Mouse (Mus musculus): Measurements from ENCODE around the gene A230050P20Rik. TPM values are rescaled to one million over a fixed set of nuclear protein-coding genes. Genes with fewer than 3 reads are reported as not detected.
"Not testable (repeated sequence)": the region's sequence is repeated elsewhere in the genome, so short reads cannot be mapped to it uniquely, and the experiment has no call there.

The A230050P20Rik gene
- polyA plus RNA-seq, 1 experiment from 2014 or later, result 6.9 TPM

DNA sequence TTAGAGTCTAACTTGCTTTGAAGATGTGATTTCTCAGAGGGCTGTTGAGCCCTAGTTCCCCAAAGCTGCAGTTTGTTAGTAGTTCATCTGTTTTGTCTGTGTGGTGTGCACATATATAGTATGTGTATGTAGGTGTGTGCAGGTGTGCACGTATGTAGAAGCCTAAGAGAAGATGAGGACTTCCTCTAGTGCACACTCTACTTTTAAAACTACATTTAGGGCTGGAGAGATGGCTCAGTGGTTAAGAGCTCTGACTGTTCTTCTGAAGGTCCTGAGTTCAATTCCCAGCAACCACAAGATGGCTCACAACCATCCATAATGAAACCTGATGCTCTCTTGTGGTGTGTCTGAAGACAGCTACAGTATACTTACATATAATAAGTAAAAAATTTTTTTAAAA lies 33.6 kb upstream of the A230050P20Rik start:
- H3K27me3 ChIP-seq (ENCODE audit: control insufficient read depth, insufficient read depth, low read length), result no peaks in the 10 kb centered on the region
- no peaks in the 10 kb centered on the region for H3K36me3 ChIP-seq (ENCODE audit: control insufficient read depth, insufficient read depth, low read length)
- no peak overlapping the region for H3K9ac ChIP-seq (ENCODE audit: low read length)
- no peaks in the 10 kb centered on the region for H3K9me3 ChIP-seq (ENCODE audit: control insufficient read depth, low read length)
- no peak overlapping the region for H3K4me3 ChIP-seq (ENCODE audit: low read depth, low read length)
- peaks cover 3% of the 10 kb centered on the region; the same call in 1 of the 2 replicates for H3K4me1 ChIP-seq (replicated peaks; ENCODE audit: control insufficient read depth, insufficient read depth)
- H3K27ac ChIP-seq (replicated peaks), result no peak overlapping the region
- H3K4me2 ChIP-seq (replicated peaks; ENCODE audit: low read depth), result no peak overlapping the region
- TF ChIP-seq CTCF (IDR thresholded peaks at IDR 0.05; ENCODE audit: low read depth) (no peak), EP300 (optimal IDR thresholded peaks at IDR 0.05) (no peak)
- WGBS, result 63% methylated on average over 1 of the region's 1 CpGs
- ATAC-seq (ENCODE audit: low FRiP score, low TSS enrichment) (no peak), DNase-seq (ENCODE audit: low spot score) (no peak)

DNA sequence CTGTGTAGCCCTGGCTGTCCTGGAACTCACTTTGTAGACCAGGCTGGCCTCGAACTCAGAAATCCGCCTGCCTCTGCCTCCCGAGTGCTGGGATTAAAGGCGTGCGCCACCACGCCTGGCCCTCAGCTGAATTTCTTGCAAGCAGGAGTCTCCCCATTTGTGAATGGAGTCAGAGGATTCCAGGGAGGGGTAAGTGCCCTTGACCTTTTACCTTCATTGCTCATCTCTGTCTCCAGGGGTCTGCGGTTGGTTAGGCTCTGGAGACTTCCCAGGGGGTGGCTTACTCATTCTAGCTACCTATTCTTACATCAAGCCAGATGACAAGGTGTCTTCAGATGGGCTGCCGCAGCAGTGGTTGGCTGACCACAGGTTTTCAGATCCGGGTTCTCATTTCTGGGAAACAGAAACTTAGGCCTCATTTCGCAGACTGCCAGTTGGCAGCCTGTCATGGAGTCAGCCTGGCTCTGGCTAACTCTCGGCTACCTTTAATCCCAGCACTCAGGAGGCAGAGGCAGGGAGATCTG lies 32.9 kb upstream of the A230050P20Rik start:
- not testable (repeated sequence) for DNase-seq (ENCODE audit: low spot score); H3K4me1 ChIP-seq (replicated peaks; ENCODE audit: control insufficient read depth, insufficient read depth); ATAC-seq (ENCODE audit: low FRiP score, low TSS enrichment); H3K4me3 ChIP-seq (ENCODE audit: low read depth, low read length); H3K27ac ChIP-seq (replicated peaks); H3K9ac ChIP-seq (ENCODE audit: low read length); H3K4me2 ChIP-seq (replicated peaks; ENCODE audit: low read depth); H3K9me3 ChIP-seq (ENCODE audit: control insufficient read depth, low read length); H3K27me3 ChIP-seq (ENCODE audit: control insufficient read depth, insufficient read depth, low read length); H3K36me3 ChIP-seq (ENCODE audit: control insufficient read depth, insufficient read depth, low read length)
- 87% methylated on average over 10 of the region's 11 CpGs for WGBS

DNA sequence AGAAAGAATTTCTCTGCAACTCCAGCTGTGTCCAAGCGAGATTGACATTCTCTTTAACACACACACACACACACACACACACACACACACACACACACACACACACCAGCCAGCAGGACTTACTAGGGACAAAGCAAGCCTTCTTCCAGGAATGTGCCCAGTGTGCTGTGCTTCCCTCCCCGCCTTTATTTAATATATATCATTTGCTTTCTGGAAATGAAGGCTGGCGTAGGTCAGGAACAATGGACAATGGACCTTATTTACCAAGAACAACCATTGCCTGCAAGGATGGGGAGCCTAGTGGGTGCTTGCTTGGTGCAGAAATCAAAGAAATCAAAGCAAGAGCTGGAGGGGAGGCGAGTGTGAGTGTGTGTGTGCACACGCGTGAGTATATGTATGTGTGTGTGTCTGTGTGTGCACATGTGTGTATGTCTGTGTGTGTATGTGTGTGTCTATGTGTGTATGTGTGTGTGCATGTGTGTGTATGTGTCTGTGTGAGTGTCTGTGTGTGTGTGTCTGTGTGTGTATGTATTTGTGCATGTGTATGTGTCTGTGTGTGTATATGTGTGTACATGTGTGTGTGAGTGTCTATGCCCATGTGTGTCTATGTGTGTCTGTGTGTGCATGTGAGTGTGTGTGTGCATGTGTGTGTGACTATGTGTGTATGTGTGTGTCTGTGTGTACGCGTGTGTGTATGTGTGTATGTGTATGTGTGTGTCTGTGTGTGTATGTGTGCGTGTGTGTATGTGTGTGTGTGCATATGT lies 31.1 kb upstream of the A230050P20Rik start:
- H3K27me3 ChIP-seq (ENCODE audit: control insufficient read depth, insufficient read depth, low read length), result no peaks in the 10 kb centered on the region
- no peak overlapping the region for H3K27ac ChIP-seq (replicated peaks)
- no peaks in the 10 kb centered on the region for H3K9me3 ChIP-seq (ENCODE audit: control insufficient read depth, low read length)
- H3K36me3 ChIP-seq (ENCODE audit: control insufficient read depth, insufficient read depth, low read length), result no peaks in the 10 kb centered on the region
- H3K4me3 ChIP-seq (ENCODE audit: low read depth, low read length), result no peak overlapping the region
- no peak overlapping the region for H3K4me2 ChIP-seq (replicated peaks; ENCODE audit: low read depth)
- WGBS, result 67% methylated on average over 9 of the region's 9 CpGs
- ATAC-seq (ENCODE audit: low FRiP score, low TSS enrichment), result peak; percentile 63; the same call in 1 of the 2 replicates
- no peak for DNase-seq (ENCODE audit: low spot score)
- no peaks in the 10 kb centered on the region for H3K4me1 ChIP-seq (replicated peaks; ENCODE audit: control insufficient read depth, insufficient read depth)
- TF ChIP-seq CTCF (IDR thresholded peaks at IDR 0.05; ENCODE audit: low read depth) (no peak), EP300 (optimal IDR thresholded peaks at IDR 0.05) (no peak)
- no peak overlapping the region for H3K9ac ChIP-seq (ENCODE audit: low read length)

DNA sequence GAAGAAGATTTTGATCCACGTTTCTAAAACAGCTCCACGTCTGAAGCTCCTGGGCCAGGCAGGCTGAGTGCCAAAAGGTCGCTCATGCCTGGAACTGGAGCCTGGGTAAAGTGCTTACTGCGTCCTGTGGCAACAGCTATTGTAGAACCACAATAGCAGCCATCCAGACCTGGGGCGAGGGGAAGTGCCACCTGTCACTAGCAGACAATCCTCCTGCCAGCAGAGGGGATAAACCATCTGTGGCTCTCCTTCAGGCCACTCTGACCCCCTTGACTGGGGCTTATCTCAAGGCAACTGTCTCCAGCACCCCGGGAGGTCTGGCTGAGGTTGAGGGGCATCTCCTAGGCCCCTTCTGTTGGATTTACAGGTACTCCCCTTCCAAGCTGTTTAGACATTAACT lies 29.5 kb upstream of the A230050P20Rik start:
- Histone ChIP-seq H3K9me3 (ENCODE audit: control insufficient read depth, low read length) (no peaks in the 10 kb centered on the region), H3K9ac (ENCODE audit: low read length) (no peak overlapping the region), H3K27me3 (ENCODE audit: control insufficient read depth, insufficient read depth, low read length) (no peaks in the 10 kb centered on the region), H3K27ac (replicated peaks) (no peak overlapping the region), H3K4me1 (replicated peaks; ENCODE audit: control insufficient read depth, insufficient read depth) (no peaks in the 10 kb centered on the region), H3K4me3 (ENCODE audit: low read depth, low read length) (no peak overlapping the region), H3K4me2 (replicated peaks; ENCODE audit: low read depth) (no peak overlapping the region), H3K36me3 (ENCODE audit: control insufficient read depth, insufficient read depth, low read length) (no peaks in the 10 kb centered on the region)
- ATAC-seq (ENCODE audit: low FRiP score, low TSS enrichment), result no peak
- no peak for DNase-seq (ENCODE audit: low spot score)
- WGBS, result 56% methylated on average over 6 of the region's 6 CpGs
- TF ChIP-seq EP300 (optimal IDR thresholded peaks at IDR 0.05) (no peak), CTCF (IDR thresholded peaks at IDR 0.05; ENCODE audit: low read depth) (no peak)

DNA sequence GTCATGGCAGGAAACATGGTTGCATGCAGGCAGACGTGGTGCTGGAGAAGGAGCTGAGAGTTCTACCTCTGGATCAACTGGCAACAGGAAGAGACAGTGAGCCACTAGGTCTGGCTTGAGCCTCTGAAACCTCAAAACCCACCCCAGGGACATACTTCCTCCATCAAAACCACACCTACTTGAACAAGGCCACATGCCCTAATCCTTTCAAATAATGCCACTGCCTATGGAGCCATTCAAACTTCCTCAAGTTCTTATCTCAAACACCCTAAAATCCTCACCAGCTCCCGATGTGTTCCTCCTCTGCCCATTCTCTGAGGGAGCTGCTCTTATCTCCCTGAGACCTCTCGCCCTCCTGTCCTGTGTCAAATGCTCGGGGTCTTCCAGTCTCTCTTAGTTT lies 26.2 kb upstream of the A230050P20Rik start:
- H3K27me3 ChIP-seq (ENCODE audit: control insufficient read depth, insufficient read depth, low read length), result no peaks in the 10 kb centered on the region
- H3K36me3 ChIP-seq (ENCODE audit: control insufficient read depth, insufficient read depth, low read length), result no peaks in the 10 kb centered on the region
- TF ChIP-seq CTCF (IDR thresholded peaks at IDR 0.05; ENCODE audit: low read depth) (no peak), EP300 (optimal IDR thresholded peaks at IDR 0.05) (no peak)
- DNase-seq (ENCODE audit: low spot score) (no peak), ATAC-seq (ENCODE audit: low FRiP score, low TSS enrichment) (no peak)
- no peak overlapping the region for H3K9ac ChIP-seq (ENCODE audit: low read length)
- H3K9me3 ChIP-seq (ENCODE audit: control insufficient read depth, low read length), result no peaks in the 10 kb centered on the region
- H3K4me1 ChIP-seq (replicated peaks; ENCODE audit: control insufficient read depth, insufficient read depth), result no peaks in the 10 kb centered on the region
- no peak overlapping the region for H3K27ac ChIP-seq (replicated peaks)
- WGBS, result 47% methylated on average over 4 of the region's 4 CpGs
- no peak overlapping the region for H3K4me3 ChIP-seq (ENCODE audit: low read depth, low read length)
- no peak overlapping the region for H3K4me2 ChIP-seq (replicated peaks; ENCODE audit: low read depth)

DNA sequence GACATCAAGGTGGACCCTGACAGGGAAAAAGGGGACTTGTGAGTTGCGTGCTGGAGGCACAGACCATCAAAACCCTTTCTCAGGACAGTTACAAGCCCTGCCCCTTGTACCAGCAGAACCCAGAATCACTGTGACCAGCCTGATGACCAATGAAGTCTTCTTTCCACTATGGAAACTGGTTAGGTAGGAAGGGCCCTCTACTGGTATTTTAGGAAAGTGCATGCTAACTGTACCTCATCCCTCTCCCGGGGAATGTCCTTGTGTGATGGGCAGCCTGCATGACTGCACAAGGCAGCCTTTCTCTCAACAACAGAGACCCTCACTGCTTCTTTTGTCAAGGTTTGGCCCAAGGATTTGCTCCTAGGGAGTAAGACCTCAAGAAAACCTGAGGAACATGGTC lies 25.8 kb upstream of the A230050P20Rik start:
- Histone ChIP-seq H3K4me1 (replicated peaks; ENCODE audit: control insufficient read depth, insufficient read depth) (no peaks in the 10 kb centered on the region), H3K36me3 (ENCODE audit: control insufficient read depth, insufficient read depth, low read length) (no peaks in the 10 kb centered on the region), H3K27me3 (ENCODE audit: control insufficient read depth, insufficient read depth, low read length) (no peaks in the 10 kb centered on the region), H3K4me2 (replicated peaks; ENCODE audit: low read depth) (no peak overlapping the region), H3K27ac (replicated peaks) (no peak overlapping the region), H3K9ac (ENCODE audit: low read length) (no peak overlapping the region), H3K4me3 (ENCODE audit: low read depth, low read length) (no peak overlapping the region), H3K9me3 (ENCODE audit: control insufficient read depth, low read length) (no peaks in the 10 kb centered on the region)
- no peak for ATAC-seq (ENCODE audit: low FRiP score, low TSS enrichment)
- DNase-seq (ENCODE audit: low spot score), result no peak
- 24% methylated on average over 2 of the region's 2 CpGs for WGBS
- peak; percentile 73 for TF ChIP-seq CTCF (IDR thresholded peaks at IDR 0.05; ENCODE audit: low read depth)
- no peak for TF ChIP-seq EP300 (optimal IDR thresholded peaks at IDR 0.05)

Measured in stomach, postnatal 0 days (tissue).